Mouse (Mus musculus): Measurements from ENCODE around the gene Aqp5. TPM values are rescaled to one million over a fixed set of nuclear protein-coding genes. Genes with fewer than 3 reads are reported as not detected.

The Aqp5 gene
- total RNA-seq, 4 experiments from 2014 or later = 0.43 to 2.1 (median 0.73) TPM

- DNase-seq = no peak
These were observed 6.3 kb downstream of the Aqp5 start for GRCm38 (mm10) chr15:99596841-99597240.

GRCm38 (mm10) chr15:99597596-99597995 is 7.0 kb downstream of the Aqp5 start:
- DNase-seq = no peak

- DNase-seq = no peak
These were observed 8.9 kb downstream of the Aqp5 start for GRCm38 (mm10) chr15:99599245-99600070.

DNA sequence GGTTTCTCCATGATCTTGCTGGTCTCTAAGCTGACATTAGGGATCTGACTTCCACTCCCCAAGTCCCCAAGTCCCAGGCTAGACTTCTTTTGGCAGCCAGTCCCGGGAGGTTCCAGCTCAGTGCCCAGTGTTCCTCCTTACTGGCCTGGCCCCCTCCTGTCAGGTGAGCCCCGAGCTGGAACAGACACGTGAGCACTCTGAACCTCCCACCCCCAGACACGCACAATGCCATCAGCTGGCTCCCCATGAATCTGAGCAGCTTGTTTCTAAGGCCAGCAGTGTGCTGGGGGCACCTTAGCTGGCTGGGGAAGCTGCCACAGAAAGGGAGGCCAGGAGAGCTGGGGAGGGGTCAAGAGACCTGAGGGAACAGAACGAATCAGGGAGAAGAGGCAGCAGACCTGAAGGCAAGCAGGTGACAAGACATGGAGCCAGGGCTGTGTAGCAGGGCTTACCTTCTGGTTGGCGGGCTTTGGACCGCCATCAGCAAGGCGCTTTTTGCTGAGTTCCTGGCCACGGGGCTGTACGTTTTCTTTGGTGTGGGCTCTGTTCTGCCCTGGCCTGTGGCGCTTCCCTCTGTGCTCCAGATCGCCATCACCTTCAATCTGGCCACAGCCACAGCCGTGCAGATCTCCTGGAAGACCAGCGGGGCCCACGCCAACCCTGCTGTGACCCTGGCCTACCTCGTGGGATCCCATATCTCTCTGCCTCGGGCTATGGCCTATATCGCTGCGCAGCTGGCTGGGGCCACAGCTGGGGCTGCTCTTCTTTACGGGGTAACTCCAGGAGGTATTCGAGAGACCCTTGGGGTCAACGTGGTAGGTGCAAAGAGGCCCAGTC is 10.6 kb downstream of the Aqp5 start, which contains the start of gene Aqp6:
TSS of gene Aqp6 (plus strand) at position 415 of the 837 bp plus-strand sequence.
- DNase-seq = no peak

DNA sequence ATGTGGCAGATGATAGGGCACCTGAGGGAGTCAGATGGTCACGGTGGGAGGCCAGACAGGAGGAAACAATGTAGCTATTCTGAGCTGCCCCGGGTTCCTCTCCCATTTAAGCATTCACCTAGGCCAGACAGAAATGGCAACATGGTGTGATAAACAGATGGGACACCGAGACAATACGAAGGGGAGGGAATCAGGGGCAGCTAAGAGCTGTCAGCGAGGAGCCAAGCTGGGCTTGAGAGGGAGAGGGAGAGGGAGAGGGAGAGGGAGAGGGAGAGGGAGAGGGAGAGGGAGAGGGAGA is 11.2 kb downstream of the Aqp5 start:
- DNase-seq = no peak

DNA sequence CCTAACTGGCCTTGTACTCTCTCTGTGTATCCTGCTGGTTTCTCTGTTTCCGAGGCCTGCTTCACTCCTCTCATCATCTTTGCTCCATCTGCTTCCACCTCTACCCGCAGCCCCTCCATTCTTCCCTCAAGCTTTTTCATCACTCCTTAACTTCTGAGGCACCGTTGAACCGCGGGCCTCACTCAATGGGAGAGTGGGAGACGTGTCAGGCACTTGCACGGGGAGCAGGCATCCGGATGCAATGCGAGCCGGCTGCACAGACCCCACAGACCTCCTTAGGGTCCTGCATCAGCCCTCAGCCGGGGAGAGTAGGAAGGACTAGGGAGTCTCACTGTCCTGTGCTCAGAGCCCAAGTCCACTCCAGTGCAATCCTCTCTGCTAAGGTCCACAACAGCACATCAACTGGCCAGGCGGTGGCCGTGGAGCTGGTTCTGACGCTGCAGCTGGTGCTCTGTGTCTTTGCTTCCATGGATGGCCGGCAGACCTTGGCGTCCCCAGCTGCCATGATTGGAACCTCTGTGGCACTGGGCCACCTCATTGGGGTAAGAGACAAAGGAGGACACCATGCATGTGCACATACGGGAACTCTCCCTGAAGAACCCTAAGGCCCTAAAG is 11.7 kb downstream of the Aqp5 start:
- DNase-seq = no peak

DNA sequence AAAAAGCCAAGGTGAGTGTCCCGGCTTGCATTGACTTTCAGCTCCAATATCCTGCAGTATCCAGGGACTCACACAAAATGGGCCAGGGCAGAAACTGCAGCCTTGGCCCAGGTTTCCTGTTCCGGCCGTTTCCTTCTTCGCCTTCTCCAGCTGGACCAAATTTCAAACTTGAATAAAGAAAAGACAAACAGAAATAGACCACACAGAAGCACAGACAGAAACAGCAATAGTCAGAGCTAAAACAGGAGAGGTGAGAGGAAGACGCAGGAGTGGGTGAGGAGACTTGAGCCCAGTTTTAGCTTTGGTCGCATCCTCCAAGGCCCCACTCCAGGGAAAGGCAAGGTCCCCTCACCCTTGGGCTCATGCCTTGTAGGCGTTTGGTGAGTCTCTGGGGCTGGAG is 12.6 kb downstream of the Aqp5 start:
- no peak for DNase-seq

DNA sequence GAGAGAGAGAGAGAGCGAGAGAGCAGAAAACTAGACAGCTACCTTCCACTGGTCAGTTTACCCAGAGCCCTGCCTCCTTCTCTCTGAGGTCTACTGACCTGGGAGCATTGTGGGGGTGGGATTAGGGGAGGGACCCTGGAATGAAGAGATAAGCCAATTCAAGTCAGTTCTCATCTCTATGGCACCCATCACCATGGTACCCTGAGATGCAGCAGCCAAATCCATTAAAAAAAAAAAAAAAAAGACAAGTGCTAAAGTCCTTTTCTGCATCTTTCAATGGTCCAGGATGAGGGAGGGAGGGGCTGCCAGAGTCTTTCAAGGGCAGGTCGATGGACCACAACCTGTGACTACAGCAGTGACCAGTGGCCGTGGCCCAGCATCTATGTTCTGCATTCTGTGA is 15.0 kb downstream of the Aqp5 start:
- DNase-seq = no peak

DNA sequence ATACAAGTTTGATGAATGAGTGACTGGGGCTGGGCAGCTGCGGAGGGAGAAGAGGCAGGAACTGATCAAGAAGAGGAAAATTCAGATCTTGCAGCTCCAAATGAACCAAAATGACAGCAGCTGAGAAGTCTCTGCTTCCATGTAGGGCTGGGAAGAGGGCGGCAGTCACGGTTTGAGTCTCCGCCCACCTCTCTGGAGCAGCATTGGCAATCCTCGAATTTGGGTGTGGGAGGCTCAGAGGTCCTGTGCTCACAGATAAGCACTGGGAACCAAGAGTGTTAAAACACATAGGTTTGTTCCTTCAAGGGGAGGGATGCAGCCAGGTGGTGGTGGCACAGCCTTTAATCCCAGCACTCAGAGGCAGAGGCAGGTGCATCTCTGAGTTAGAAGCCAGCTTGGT is 15.9 kb downstream of the Aqp5 start:
- no peak for DNase-seq

DNA sequence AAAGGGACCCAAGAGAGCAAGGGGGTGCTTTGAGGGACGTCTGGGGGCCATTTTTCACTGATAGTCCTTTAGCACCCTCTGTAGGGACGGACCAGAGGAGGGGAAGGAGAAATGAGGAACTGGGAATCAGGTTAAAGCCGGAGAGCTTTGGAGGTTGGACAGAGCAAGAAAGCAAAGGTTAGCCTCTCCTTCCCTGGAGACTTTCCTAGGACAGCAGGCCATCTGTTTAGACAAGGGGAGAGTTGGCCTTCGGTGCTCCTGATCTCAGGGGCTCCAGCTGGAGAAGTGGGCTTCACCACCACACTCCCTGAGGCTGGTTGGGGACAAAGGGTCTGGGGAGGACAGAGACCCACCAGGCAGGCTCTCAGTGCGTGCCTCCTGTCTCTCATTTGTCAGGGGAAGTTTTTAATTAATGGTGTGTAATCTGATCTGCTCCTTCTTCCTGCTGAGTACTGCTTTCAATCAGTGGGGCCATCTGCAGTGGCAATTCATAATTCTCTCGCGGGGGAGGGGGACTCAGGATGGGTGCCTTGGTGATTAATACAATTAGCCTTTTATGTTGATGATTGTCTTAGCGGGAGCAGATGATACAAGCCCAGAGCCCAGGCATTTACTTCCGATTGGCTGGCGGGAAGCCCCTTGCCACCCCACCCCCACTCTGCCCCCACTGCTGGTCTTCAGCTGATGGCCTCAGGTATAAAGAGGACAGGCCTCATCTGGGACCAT is 17.0 kb downstream of the Aqp5 start:
- DNase-seq = no peak

- no peak for DNase-seq
These were observed 18.0 kb downstream of the Aqp5 start for GRCm38 (mm10) chr15:99608382-99609125.

- DNase-seq = no peak
These were observed 21.0 kb downstream of the Aqp5 start for GRCm38 (mm10) chr15:99611563-99611962.

- DNase-seq = no peak
These were observed 23.7 kb downstream of the Aqp5 start for GRCm38 (mm10) chr15:99614273-99614672.

DNA sequence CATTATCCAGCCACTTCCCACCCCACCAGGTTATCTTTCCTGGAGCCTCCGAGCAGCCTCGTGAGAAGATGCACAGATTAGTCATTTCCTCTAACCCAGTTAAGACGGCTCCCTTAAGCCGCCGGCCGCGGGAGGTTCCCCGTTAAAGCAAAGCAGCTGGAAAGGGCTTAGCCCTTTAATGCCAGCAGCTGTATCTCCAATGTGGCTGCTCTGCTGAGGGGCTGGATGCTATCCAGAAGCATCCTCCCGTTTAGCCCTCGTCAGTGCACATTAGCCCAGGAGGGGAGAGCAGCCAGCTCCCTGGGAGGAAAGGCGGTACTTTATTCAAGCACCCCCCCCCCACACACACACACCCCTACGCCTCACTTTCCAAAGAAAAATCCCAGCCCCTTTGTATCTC is 24.2 kb downstream of the Aqp5 start:
- DNase-seq = no peak

DNA sequence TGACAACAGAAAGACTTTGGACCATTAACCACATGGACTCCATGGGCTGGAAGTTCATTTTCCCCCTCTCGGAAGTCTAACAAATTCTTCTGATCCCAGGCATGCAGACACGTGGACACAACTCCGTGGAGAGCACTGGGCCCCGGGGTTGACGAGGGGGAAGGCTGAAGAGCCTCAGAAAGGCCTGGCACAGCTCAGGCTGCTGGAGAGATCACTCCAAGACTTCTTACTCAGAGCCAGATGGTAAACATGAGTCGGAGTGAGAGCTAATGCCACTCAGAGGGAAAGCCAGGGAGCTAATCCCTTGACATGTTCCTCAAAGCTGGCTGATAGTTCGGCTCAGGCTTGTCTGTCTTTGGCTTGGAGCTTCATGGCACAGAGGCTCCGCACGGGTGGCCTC is 24.7 kb downstream of the Aqp5 start:
- no peak for DNase-seq

GRCm38 (mm10) chr15:99618595-99618994 is 28.0 kb downstream of the Aqp5 start:
- no peak for DNase-seq

DNA sequence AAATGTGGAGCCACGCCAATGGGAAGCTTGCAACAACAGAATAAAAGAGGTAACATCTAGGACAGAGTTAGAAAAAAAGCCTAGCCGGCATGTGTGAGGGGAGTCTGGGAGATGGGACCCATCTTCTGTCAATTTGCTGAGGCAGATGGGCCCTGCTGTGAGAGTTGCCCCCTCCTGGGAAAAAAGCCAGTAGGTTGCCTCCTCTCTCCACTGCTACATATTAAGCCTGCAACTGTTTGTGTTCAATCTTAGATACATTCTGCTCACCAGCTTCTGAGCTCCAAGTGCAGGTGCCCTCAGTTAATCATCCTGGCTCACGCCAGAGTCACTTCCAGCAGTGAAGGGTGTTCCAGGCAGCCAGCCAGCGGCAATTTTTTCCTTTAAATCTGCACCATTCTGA is 29.2 kb downstream of the Aqp5 start:
- DNase-seq = no peak

DNA sequence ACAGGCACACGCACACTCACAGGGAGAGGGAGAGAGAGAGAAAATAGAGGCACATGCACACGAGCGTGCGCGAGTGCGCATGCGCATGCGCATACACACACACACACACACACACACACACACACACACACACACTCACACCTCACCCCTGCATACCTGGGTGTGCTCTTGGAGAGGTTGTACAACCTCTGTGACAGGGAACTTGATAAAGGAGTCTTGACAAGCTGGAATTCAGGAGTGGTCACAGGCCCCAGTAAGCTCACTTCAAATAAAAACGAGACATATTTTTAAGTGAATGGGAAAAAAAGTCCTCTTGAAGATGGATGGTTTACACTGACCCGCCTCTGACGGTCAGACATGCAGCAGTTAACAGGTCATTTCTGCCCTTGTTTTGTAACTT is 31.5 kb downstream of the Aqp5 start:
- no peak for DNase-seq

DNA sequence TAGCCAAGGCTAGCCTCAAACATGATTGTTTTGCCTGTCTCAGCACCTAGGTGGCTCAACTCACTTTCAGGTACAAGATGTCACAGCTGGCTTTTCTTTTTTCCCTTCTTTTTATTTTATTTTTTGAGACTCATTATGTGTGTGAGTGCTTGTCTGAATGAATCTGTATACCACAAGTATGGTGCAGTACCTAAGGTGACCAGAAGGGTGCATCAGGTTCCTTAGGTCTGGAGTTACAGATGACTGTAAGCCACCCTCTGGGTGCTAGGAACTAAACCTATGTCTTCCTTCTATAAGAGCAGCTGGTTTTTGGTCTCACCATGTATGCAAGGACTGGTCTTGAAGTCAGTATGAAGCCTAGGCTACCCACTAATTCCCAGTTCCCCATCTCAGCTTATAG is 41.0 kb downstream of the Aqp5 start:
- DNase-seq = no peak

GRCm38 (mm10) chr15:99634702-99635101 is 44.1 kb downstream of the Aqp5 start:
- no peak for DNase-seq

GRCm38 (mm10) chr15:99637405-99638123 is 47.0 kb downstream of the Aqp5 start:
- DNase-seq = no peak

Measured in adrenal gland, adult 8-10 months (tissue).